Mouse (Mus musculus) neural tube, embryonic 11.5 days (tissue): Measurements from ENCODE around the gene Bcl2l12. TPM values are rescaled to one million over a fixed set of nuclear protein-coding genes. Genes with fewer than 3 reads are reported as not detected.

Source experiments
- ATAC-seq: fragments of 200-750 bp; cut with Nextera tagmentation; 2 replicates; pipeline ENCODE4 v1.8.0; 2017; ENCODE audit warnings: moderate number of reproducible peaks, mild to moderate bottlenecking, moderate TSS enrichment, moderate library complexity; ENCODE audit not compliant: insufficient read depth, low FRiP score, low TSS enrichment
- DNase-seq: peaks from one replicate; pipeline ENCODE4 v3.0.0-alpha.2; 2015; ENCODE audit warnings: low spot score
- H3K27ac ChIP-seq: fragments of 300-500 bp; sonication (generic); 2 replicates; pipeline ENCODE4 v1.5.1; 2014; ENCODE audit warnings: low read depth, mild to moderate bottlenecking, low read length
- H3K27me3 ChIP-seq: fragments of 300-500 bp; sonication (generic); 2 replicates; pipeline ENCODE4 v1.6.1; 2014; ENCODE audit warnings: mild to moderate bottlenecking, low read length, mixed read lengths; ENCODE audit not compliant: control insufficient read depth, insufficient read depth
- H3K36me3 ChIP-seq: fragments of 300-500 bp; sonication (generic); 2 replicates; pipeline ENCODE4 v1.6.1; 2014; ENCODE audit warnings: mild to moderate bottlenecking, low read length, moderate library complexity, mixed read lengths; ENCODE audit not compliant: control insufficient read depth, insufficient read depth
- H3K4me1 ChIP-seq: fragments of 300-500 bp; sonication (generic); 2 replicates; pipeline ENCODE4 v1.6.1; 2014; ENCODE audit warnings: low read length, mixed read lengths; ENCODE audit not compliant: control insufficient read depth, insufficient read depth
- H3K4me2 ChIP-seq: fragments of 300-500 bp; sonication (generic); 2 replicates; pipeline ENCODE4 v1.6.1; 2014; ENCODE audit warnings: low read depth, mild to moderate bottlenecking, moderate library complexity
- H3K4me3 ChIP-seq: fragments of 300-500 bp; sonication (generic); 2 replicates; pipeline ENCODE4 v1.5.1; 2014; ENCODE audit warnings: low read depth, low read length
- H3K9ac ChIP-seq: fragments of 300-500 bp; sonication (generic); 2 replicates; pipeline ENCODE4 v1.6.1; 2014; ENCODE audit warnings: mild to moderate bottlenecking, low read length
- H3K9me3 ChIP-seq: fragments of 300-500 bp; sonication (generic); 2 replicates; pipeline ENCODE4 v1.6.1; 2016; ENCODE audit warnings: low read length; ENCODE audit not compliant: control insufficient read depth
- WGBS: fragments of 180-500 bp; shearing (Covaris S2); extraction: QIAGEN DNeasy Blood & Tissue Kit; methylation state at CpG from one replicate; pipeline ENCODE4 v1.1.7; 2014; 5-methylcytosine and 5-hydroxymethylcytosine counted together
- polyA plus RNA-seq: library from polyadenylated mRNA; unstranded; fragments of >200 nt; fragmentation: Nextera tagmentation; extraction: Ambion mirVana; gene quantifications from 2 replicates; pipeline ENCODE4 v1.2.1, GENCODE M21; 2014

Bcl2l12 gene
- polyA plus RNA-seq, 1 experiment from 2014 or later: 52.9 TPM

GRCm38 (mm10) chr7:45035631-45036030 is 37.1 kb upstream of the Bcl2l12 start:
- ATAC-seq: no peak
- WGBS: 94% methylated on average over 3 of the region's 3 CpGs
- peaks cover 53% of the 10 kb centered on the region for H3K36me3 ChIP-seq

GRCm38 (mm10) chr7:45033722-45034359 is 35.3 kb upstream of the Bcl2l12 start:
- Histone ChIP-seq H3K27ac (no peak overlapping the region), H3K27me3 (no peaks in the 10 kb centered on the region), H3K36me3 (peaks cover 52% of the 10 kb centered on the region), H3K9me3 (no peaks in the 10 kb centered on the region), H3K4me2 (no peak overlapping the region), H3K9ac (no peak overlapping the region), H3K4me3 (no peak overlapping the region), H3K4me1 (no peaks in the 10 kb centered on the region)
- ATAC-seq (no peak), DNase-seq (no peak)
- 94% methylated on average over 19 of the region's 19 CpGs for WGBS

More at GRCm38 (mm10) chr7:45035631-45036030, 37.1 kb upstream of the Bcl2l12 start:
- Histone ChIP-seq H3K9me3 (no peaks in the 10 kb centered on the region), H3K27me3 (no peaks in the 10 kb centered on the region), H3K4me3 (no peak overlapping the region), H3K9ac (no peak overlapping the region), H3K27ac (no peak overlapping the region), H3K4me2 (no peak overlapping the region), H3K4me1 (no peaks in the 10 kb centered on the region)
- DNase-seq: no peak

DNA sequence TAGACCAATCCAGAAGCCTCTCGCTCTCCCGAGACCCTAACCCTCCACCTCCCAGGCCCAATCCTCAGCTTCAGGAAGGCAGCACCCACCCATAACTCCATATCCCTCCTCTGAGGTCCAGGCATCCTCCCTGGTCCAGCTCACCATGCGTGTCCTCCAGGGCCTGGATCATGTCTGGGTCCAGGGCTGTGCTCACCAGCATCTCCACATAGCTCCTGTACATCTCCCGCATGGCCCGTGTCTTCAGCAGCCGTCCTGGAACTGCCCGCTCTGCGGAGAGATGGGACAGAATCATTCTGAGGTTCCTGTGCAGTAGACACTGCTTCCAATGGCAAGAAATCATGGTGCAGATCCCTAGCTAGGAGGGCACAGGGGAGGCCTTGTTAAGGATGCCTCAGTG is 32.3 kb upstream of the Bcl2l12 start:
- Histone ChIP-seq H3K36me3 (peaks cover 56% of the 10 kb centered on the region), H3K4me1 (no peaks in the 10 kb centered on the region), H3K27ac (no peak overlapping the region), H3K4me3 (no peak overlapping the region), H3K27me3 (no peaks in the 10 kb centered on the region), H3K9me3 (no peaks in the 10 kb centered on the region), H3K4me2 (no peak overlapping the region), H3K9ac (no peak overlapping the region)
- 98% methylated on average over 8 of the region's 8 CpGs for WGBS
- DNase-seq (no peak), ATAC-seq (no peak)

- no peaks in the 10 kb centered on the region for H3K27me3 ChIP-seq
- no peak overlapping the region for H3K27ac ChIP-seq
- H3K36me3 ChIP-seq: peaks cover 52% of the 10 kb centered on the region
- 95% methylated on average over 6 of the region's 6 CpGs for WGBS
- H3K4me2 ChIP-seq: no peak overlapping the region
- ATAC-seq (no peak), DNase-seq (no peak)
- no peak overlapping the region for H3K4me3 ChIP-seq
- H3K4me1 ChIP-seq: no peaks in the 10 kb centered on the region
- no peak overlapping the region for H3K9ac ChIP-seq
- no peaks in the 10 kb centered on the region for H3K9me3 ChIP-seq
Measured at GRCm38 (mm10) chr7:45029995-45030394, 31.5 kb upstream of the Bcl2l12 start.

- no peak for ATAC-seq
- no peaks in the 10 kb centered on the region for H3K9me3 ChIP-seq
- H3K27me3 ChIP-seq: no peaks in the 10 kb centered on the region
- no peak overlapping the region for H3K4me2 ChIP-seq
- H3K4me3 ChIP-seq: no peak overlapping the region
- no peak overlapping the region for H3K9ac ChIP-seq
- no peaks in the 10 kb centered on the region for H3K4me1 ChIP-seq
- no peak for DNase-seq
- no peak overlapping the region for H3K27ac ChIP-seq
- H3K36me3 ChIP-seq: peaks cover 39% of the 10 kb centered on the region
- 94% methylated on average over 11 of the region's 11 CpGs for WGBS
Measured at GRCm38 (mm10) chr7:45028351-45028750, 29.8 kb upstream of the Bcl2l12 start.

GRCm38 (mm10) chr7:45027761-45028160 is 29.2 kb upstream of the Bcl2l12 start:
- Histone ChIP-seq H3K36me3 (peaks cover 36% of the 10 kb centered on the region), H3K4me3 (no peak overlapping the region), H3K9me3 (no peaks in the 10 kb centered on the region), H3K4me1 (no peaks in the 10 kb centered on the region), H3K27me3 (no peaks in the 10 kb centered on the region), H3K9ac (no peak overlapping the region), H3K27ac (no peak overlapping the region), H3K4me2 (no peak overlapping the region)
- no peak for DNase-seq
- 93% methylated on average over 9 of the region's 9 CpGs for WGBS
- ATAC-seq: no peak

DNA sequence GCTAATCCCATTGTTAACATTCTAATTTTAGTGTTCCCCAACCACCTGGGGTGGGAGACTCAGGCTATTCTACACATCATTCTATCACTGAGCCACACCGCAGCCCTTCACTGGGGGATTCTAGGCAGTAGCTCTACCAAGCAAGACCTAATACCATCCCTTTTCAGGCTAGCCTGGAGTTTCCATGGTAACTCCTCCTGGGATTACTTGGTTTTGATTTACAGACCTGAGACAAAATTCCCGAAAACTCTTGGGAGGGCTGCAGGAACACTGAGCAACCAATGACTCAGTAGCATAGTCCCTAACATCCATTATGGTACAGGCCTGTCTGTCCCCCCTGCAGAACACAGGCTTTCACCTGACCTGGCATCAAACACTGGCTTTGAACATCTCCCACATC is 27.7 kb upstream of the Bcl2l12 start:
- no peak overlapping the region for H3K9ac ChIP-seq
- no peak overlapping the region for H3K4me3 ChIP-seq
- H3K36me3 ChIP-seq: peaks cover 28% of the 10 kb centered on the region
- H3K27ac ChIP-seq: no peak overlapping the region
- no peaks in the 10 kb centered on the region for H3K4me1 ChIP-seq
- WGBS: 51% methylated on average over 2 of the region's 2 CpGs
- H3K9me3 ChIP-seq: no peaks in the 10 kb centered on the region
- DNase-seq (no peak), ATAC-seq (peak; percentile 15; the same call in 1 of the 2 replicates)
- H3K27me3 ChIP-seq: no peaks in the 10 kb centered on the region
- H3K4me2 ChIP-seq: no peak overlapping the region

GRCm38 (mm10) chr7:45025601-45026220 is 27.2 kb upstream of the Bcl2l12 start:
- 80% methylated on average over 8 of the region's 8 CpGs for WGBS
- DNase-seq (no peak), ATAC-seq (no peak)
- Histone ChIP-seq H3K9ac (no peak overlapping the region), H3K27me3 (no peaks in the 10 kb centered on the region), H3K36me3 (peaks cover 24% of the 10 kb centered on the region), H3K4me3 (no peak overlapping the region), H3K9me3 (no peaks in the 10 kb centered on the region), H3K4me1 (no peaks in the 10 kb centered on the region), H3K27ac (no peak overlapping the region), H3K4me2 (no peak overlapping the region)
